Mouse (Mus musculus) thymus, adult 18-20 months (tissue): ENCODE data around the gene Duxbl1.
"Not testable (repeated sequence)": the region's sequence is repeated elsewhere in the genome, so short reads cannot be mapped to it uniquely, and the experiment has no call there.

Experiments
- DNase-seq, 2 experiments: peaks; one replicate each; pipeline ENCODE4 v3.0.0; 2022; ENCODE audit warnings: mixed read lengths in 2 of 2

Duxbl1 gene

DNA sequence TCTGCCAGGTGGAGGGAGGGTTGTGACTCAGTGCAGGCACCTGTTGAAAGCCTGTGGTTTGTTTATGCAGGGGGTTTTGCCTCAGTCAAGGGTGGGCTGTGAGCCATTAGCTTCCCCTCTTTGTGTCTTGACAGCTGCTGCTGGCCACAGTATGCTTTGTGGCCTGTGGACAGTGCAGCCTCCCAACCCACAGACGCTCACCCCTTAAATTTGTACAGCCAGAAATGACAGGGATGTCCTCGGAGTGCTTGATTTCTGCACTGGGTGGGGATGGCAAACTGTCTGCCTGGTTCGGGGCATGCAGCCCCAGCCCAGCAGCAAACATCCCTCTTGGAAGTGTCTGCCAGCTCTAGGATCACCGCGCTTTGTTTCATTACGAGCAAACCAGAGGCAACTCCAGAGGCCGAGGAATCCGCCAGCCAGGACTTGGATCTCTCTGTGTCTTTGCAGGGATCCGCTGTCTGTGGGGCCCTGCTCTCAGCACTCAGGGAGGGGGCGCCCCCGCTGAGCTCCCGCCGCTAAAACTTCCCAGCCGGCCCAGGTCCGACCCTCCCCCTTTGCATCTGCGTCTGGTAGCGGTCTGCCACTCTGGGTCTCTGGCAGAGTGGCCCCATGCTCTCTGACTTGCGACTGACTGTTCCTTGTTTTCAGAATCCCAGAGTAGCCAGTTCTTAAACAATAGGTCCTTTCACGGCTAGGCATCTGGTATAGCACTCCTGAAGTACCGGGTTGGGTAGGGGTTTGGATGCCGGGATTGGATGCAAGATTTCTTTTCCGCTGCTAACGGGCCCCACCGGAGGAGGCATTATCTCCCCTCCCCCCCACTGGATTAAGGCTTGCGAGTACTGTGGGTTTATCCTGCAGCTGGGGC, at the start of gene Duxbl1:
TSS of gene Duxbl1 (plus strand) at position 207 of the 871 bp plus-strand sequence.
- DNase-seq = not testable (repeated sequence)

DNA sequence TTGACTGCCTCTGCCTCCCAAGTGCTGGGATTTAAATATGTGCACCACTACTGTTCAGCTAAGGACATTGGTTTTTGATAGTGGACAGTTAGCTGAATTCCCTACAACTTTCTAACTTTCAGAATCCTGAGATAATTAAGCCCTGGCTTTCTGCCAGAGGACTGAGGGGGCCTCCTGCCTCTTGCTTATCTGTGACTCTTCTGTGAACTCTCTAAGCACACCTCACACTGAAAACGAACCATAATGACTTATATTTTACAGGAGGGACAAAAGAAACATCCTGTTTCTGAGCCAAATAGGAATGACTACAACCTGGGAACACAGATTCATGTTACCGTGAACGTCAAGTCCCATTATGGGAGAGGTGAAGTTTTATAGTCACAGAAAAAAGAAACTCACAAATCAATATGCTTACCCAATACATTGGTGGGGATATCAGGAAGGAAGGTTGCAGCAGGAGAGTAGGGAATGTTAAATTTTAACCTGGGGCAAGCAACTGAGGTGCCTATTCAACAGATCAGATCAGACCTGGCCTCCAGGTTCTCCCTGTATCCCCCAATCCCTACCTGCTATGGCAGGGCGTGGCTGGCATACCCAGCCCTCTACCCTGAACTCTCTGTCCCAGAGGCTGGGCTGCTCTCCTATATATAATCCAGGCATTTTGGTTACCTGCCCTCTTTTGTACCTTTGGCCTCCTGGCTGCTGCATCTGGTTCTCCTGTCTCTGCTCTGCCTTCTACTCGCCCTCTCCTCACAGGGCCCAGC, 41.3 kb upstream of the Duxbl1 start:
- DNase-seq = not testable (repeated sequence)

DNA sequence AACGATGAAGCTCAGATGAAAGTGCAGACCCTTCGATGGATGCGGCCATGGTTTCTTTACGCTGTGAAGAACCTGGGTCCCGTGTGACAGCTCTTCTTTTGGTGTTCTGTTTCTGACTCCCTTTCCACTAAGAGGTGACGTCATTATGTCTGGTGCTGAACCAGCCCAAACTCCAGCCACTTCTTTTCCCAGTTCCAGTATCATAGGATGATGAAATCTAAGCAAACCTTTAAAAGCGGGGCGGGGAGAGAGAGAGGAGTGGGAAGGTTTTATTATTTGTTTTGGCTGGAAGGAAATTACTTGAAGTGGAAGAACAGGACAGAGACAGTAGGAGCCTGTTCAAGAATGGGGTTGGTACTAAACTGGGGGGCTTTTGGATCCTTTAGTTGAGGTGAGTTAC, 40.4 kb upstream of the Duxbl1 start, which contains the start of gene Cphx1:
TSS of gene Cphx1 (plus strand) at position 301 of the 400 bp plus-strand sequence.
- DNase-seq = not testable (repeated sequence)

DNA sequence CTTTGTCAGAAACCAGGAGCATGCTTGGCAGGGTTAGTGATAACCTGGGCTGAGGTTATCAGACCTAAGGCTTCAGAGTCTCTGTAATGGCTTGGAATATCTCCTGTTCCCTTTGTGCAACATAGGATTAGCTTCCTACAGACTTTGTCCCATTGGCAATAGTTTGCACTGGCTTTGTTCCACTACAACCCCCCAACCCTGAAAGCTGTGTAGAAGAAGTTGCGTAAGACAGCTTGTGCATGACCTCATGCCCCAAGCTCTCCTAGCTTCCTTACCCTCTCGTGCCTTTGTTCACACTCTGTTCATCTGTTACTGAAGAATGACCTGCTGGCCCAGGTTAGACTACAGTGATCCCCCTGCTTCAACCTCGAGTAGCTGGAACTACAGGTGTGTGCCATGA, 20.5 kb upstream of the Duxbl1 start:
- not testable (repeated sequence) for DNase-seq

DNA sequence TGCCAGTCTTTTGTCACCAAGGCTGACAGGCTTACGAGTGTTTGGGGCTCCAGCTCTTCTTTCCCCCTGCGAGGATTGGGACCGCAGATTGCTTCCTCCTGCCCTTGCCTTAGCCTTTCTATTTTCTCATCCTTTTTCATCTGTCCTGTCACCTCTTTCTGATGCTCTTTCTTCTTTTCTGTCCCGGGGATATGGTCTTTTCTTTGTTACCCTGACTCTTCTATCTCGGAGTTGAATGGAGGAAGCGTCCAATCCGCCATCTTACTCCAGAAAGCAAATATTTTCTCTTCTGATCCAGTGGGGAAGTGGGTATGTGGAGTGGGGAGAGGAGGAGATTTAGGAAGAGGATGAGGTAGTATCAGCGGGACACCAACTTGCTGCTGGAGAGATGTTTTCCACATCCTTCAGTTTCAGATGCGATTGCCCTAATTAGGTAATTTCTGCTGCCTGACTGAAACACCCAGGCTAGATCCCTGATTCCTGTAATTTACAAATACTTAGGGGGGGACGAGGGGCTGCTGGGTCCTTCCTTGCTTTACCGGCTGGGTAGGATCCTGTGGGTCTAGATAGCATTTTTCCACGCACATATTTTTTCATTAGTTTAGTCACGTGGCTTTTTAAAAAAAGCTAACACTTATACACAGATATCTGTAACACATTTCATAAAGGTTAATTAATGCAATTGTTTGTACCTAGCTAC, 1.0 kb downstream of the Duxbl1 start:
- not testable (repeated sequence) for DNase-seq

DNA sequence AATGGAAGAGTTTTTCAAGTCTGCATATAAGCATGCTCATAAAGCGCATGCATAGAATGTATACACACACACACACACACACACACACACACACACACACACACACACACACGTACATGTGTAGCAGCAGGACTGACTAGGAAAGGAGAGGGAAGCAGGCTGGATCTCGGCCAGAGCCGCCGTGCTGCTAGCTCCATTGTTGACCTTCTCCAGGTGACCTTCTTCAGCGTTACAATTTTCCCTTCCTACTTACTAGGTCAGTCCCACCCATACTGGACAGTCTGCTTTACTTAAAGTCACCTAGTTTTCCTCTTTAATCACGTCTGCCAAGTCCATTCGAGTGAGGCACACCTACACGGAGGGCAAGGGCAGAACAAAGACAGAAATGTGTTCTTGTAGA, 3.5 kb downstream of the Duxbl1 start:
- not testable (repeated sequence) for DNase-seq

DNA sequence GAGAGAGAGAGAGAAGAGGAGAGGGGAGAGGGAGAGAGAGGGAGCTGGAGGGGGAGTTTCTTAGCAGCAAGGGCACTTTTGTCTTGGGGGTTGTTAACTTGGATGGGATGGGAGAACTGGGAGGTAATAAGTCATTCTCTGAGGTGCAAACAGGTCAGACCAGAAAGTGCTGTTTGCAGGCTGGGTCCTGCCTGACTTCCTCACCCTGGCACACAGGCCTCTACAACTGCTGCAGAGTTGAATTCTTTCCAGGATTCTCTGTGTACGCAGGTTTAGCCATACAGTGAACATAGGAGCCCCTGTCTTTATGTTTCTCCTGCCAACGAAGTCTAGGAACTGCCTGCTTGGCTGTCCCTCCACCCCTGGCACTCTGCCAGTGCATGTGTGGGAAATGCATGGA, 29.1 kb downstream of the Duxbl1 start:
- not testable (repeated sequence) for DNase-seq

DNA sequence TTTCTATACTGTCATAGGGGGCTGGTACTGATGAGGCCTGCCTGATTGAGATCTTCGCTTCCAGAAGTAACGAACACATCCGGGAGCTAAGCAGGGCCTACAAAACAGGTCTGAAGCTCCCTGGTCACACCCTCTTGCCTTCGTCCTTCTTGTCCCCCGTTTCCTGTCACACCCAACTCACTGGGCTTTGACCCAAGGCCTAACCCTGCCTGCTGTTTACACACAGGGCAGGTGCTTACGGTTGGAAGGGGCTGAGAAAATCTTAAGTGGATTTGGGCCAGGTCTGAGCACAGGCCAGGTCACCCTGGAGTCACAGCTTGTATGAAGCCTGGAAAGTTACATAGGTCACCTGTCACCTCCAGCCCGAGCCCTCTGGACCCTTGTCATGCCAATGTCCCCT, 38.0 kb downstream of the Duxbl1 start:
- DNase-seq = not testable (repeated sequence)

DNA sequence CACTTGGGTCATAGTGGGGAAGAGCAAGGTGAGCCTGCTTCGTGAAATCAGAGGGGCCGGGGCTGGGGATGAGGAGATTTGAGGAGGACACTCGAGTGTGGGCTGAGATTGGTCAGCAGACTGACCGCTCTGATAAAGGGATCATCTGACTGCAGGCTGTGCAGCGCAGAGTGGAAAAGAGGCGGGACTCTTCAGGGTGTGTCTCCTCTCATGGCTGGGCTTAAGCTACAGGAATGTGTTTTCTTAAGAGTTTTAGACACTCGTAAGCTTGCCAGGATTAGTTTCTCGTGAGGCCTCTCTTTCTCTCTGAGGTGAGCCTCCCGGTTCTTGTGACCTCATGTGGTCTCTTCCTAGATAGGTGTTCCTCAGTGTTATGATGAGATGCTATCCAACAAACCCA, 43.2 kb downstream of the Duxbl1 start:
- not testable (repeated sequence) for DNase-seq

DNA sequence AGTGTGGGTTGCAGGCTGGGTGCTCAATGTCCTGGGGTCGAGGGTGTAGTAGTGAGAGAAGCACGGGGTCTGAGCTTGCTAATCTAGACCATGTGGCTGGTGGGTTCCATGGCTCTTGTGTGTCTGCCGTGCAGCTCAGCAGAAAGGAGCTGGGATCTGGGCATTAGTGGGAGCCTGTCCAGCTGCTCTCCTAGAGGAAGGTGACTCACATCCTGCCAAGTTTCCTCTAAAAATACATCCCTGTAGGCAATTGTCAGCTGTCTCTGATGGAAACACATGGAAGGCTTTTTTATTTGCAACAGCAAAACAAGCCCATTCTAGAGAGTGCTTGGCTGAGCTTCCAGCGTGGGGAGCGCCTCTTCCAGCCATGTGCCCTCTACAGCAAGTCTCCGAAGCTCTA, 44.5 kb downstream of the Duxbl1 start:
- DNase-seq = not testable (repeated sequence)

DNA sequence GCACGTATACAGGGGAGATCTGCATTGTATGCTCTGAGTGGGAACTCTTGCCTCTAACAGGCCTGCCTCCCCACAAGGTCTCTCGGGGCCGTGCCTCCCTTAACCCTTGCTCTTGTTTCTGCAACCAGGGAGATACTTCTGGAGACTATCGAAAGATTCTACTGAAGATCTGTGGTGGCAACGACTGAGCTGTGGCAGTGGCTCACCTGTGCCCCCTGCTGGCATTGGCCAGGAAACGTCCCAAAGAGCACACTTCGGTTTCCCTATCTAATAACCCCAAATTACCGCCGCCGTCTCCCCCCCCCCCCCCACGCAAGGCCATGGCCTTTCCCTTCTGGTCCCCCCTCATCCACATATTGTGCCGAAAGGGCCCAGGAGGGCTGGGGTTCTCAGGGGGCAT, 47.3 kb downstream of the Duxbl1 start:
- not testable (repeated sequence) for DNase-seq

DNA sequence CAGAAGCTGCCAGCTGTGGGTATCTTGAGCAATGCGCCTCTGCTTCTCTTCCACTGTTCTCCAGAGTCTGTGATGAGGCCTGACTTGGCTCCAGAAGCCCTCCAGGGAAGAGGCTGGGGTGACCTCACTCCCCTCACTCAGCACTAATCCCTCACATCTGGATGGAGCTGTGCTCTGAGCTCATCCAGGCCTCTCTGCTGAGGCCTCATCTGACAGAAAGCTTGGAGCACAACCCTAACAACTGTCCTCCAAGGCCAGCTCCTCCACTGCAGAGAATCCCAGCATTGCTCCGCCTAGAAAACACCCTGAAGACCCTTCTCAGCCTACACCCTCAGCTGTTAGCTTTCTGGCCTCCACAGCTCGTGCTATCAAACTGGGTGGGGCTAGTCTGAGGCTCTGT, 56.0 kb downstream of the Duxbl1 start:
- DNase-seq = not testable (repeated sequence)

DNA sequence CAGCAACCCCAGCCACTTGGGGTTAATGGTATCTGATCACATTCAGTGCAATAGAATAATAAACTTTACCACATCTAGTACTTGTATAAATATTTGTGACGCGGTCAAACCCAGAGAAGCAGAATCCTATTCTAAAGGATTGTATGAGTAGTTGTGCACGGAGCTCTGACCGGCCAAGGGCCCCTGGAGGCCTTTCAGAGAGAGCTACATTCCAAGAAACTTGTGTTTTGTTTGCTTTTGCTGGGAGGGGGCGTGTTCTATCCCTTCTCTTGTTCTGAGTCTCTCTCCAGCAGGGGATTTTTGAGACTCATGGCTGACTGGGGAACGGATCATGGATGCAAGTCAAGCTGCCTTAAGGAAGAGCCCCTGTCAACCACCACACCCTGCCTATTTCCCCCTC, 57.1 kb downstream of the Duxbl1 start:
- not testable (repeated sequence) for DNase-seq
